9 mouse cellular contexts compared by ENCODE assay signal in genomic region chr19:46392018-46392417, GRCm38 (mm10). TPM values are rescaled to one million over a fixed set of nuclear protein-coding genes. Genes with fewer than 3 reads are reported as not detected.
DNase-seq lines count a peak whose midpoint lies in the region; ATAC-seq and TF ChIP-seq lines count a peak whose summit lies in the region.
"Had no signal": no experiment of that assay in that cellular context is flagged by ENCODE, and none has a peak within 500 bp of the region (broad histone marks: within the 10 kb centered on the region; RNA-seq: fewer than 3 reads in every experiment).

No protein-coding gene starts in this region.

- no peak for DNase-seq in gastrocnemius, adult 2 months
- DNase-seq in gastrocnemius, adult 8-10 months (ENCODE audit: low spot score in 2 of 2), result no peak
- peak; percentile 35 for DNase-seq in thymus, postnatal 0 days (ENCODE audit: low spot score)
- no peak for DNase-seq in thymus, postnatal 10 days (ENCODE audit: low spot score in 2 of 2)
- DNase-seq in embryonic facial prominence, embryonic 11.5 days (ENCODE audit: low spot score), result peak; percentile 60
- DNase-seq in neural tube, embryonic 11.5 days (ENCODE audit: low spot score), result peak; percentile 56
- no peak for DNase-seq in layer of hippocampus, postnatal 14 days (ENCODE audit: low spot score in 2 of 2)

- no peaks in the 10 kb centered on the region for H3K4me1 ChIP-seq in embryonic facial prominence, embryonic 11.5 days (ENCODE audit: control insufficient read depth, insufficient read depth, low read length)
- peaks cover 8% of the 10 kb centered on the region for H3K4me1 ChIP-seq in neural tube, embryonic 11.5 days (ENCODE audit: control insufficient read depth, insufficient read depth, low read length)

- H3K9me3 ChIP-seq in embryonic facial prominence, embryonic 11.5 days (replicated peaks; ENCODE audit: control insufficient read depth, low read length), result no peaks in the 10 kb centered on the region
- H3K9me3 ChIP-seq in neural tube, embryonic 11.5 days (ENCODE audit: control insufficient read depth, low read length), result no peaks in the 10 kb centered on the region

- no peak for ATAC-seq in embryonic facial prominence, embryonic 11.5 days (replicated peaks; ENCODE audit: insufficient number of reproducible peaks, low FRiP score, low TSS enrichment, low read depth)
- ATAC-seq in neural tube, embryonic 11.5 days (ENCODE audit: insufficient read depth, low FRiP score, low TSS enrichment), result no peak
- no peak for ATAC-seq in megakaryocyte, adult 5-6 weeks (ENCODE audit: poor library complexity, severe bottlenecking)

- no peaks in the 10 kb centered on the region for H3K36me3 ChIP-seq in embryonic facial prominence, embryonic 11.5 days (replicated peaks; ENCODE audit: control insufficient read depth, insufficient read depth, low read depth, low read length)
- H3K36me3 ChIP-seq in neural tube, embryonic 11.5 days (ENCODE audit: control insufficient read depth, insufficient read depth, low read length), result no peaks in the 10 kb centered on the region

- no peak overlapping the region for H3K9ac ChIP-seq in embryonic facial prominence, embryonic 11.5 days (replicated peaks; ENCODE audit: low read length)
- no peak overlapping the region for H3K9ac ChIP-seq in neural tube, embryonic 11.5 days (ENCODE audit: low read length)

- no peak overlapping the region for H3K4me2 ChIP-seq in embryonic facial prominence, embryonic 11.5 days (ENCODE audit: low read depth, low read length)
- H3K4me2 ChIP-seq in neural tube, embryonic 11.5 days (ENCODE audit: low read depth), result no peak overlapping the region

- 36% methylated on average over 4 of the region's 4 CpGs for WGBS in embryonic facial prominence, embryonic 11.5 days
- 33% methylated on average over 4 of the region's 4 CpGs for WGBS in neural tube, embryonic 11.5 days

- TF ChIP-seq CTCF in gastrocnemius, adult 2 months (IDR thresholded peaks at IDR 0.05), result peak; percentile 66

- H3K27ac ChIP-seq in gastrocnemius, adult 2 months, result no peak overlapping the region
- H3K27ac ChIP-seq in embryonic facial prominence, embryonic 11.5 days (replicated peaks; ENCODE audit: low read depth, low read length), result no peak overlapping the region
- no peak overlapping the region for H3K27ac ChIP-seq in neural tube, embryonic 11.5 days (ENCODE audit: low read depth, low read length)

- H3K27me3 ChIP-seq in embryonic facial prominence, embryonic 11.5 days (ENCODE audit: control insufficient read depth, insufficient read depth, low read length), result no peaks in the 10 kb centered on the region
- no peaks in the 10 kb centered on the region for H3K27me3 ChIP-seq in neural tube, embryonic 11.5 days (ENCODE audit: control insufficient read depth, insufficient read depth, low read length)

- no peak overlapping the region for H3K4me3 ChIP-seq in gastrocnemius, adult 2 months
- no peak overlapping the region for H3K4me3 ChIP-seq in embryonic facial prominence, embryonic 11.5 days (ENCODE audit: low read depth, low read length)
- no peak overlapping the region for H3K4me3 ChIP-seq in neural tube, embryonic 11.5 days (ENCODE audit: low read depth, low read length)

- intact Hi-C loops in gastrocnemius, adult 2 months (cut with DNase I), result no loop called here

RNA-seq across cellular contexts. Expression of gene Actr1a, which starts 3.5 kb away (rescaled TPM):
- total RNA-seq in gastrocnemius, adult 2 months (2021), result 10 to 100 TPM; 59.8 to 61.0 TPM
- total RNA-seq in gastrocnemius, adult 8-10 months (2022), result 10 to 100 TPM; 56.5 to 61.5 (median 59.3) TPM
- 132 and 141 TPM in 2 replicates for polyA plus RNA-seq in thymus, postnatal 0 days (2015; fragmentation: Nextera tagmentation; extraction: Ambion mirVana)
- 171 and 182 TPM in 2 replicates for polyA plus RNA-seq in embryonic facial prominence, embryonic 11.5 days (2014; fragmentation: Nextera tagmentation; extraction: Ambion mirVana)
- 238 and 262 TPM in 2 replicates for polyA plus RNA-seq in neural tube, embryonic 11.5 days (2014; fragmentation: Nextera tagmentation; extraction: Ambion mirVana)
- 52.7 and 59.6 TPM in 2 replicates for total RNA-seq in megakaryocyte, adult 5-6 weeks (2015)
- 98.0 and 106 TPM in 2 replicates for total RNA-seq in megakaryocyte, adult 5-6 weeks (2017)
- total RNA-seq in layer of hippocampus, postnatal 14 days (2021), result 100 to 1,000 TPM; 207 to 220 TPM

RNA-seq across cellular contexts. Expression of gene Sufu, which starts 4.7 kb away (rescaled TPM):
- total RNA-seq in gastrocnemius, adult 2 months (2021), result 1 to 10 TPM; 5.1 to 6.1 TPM
- total RNA-seq in gastrocnemius, adult 8-10 months (2022), result 1 to 10 TPM; 4.5 to 5.7 (median 5.3) TPM
- 20.7 and 21.0 TPM in 2 replicates for polyA plus RNA-seq in thymus, postnatal 0 days (2015; fragmentation: Nextera tagmentation; extraction: Ambion mirVana)
- 32.7 and 36.3 TPM in 2 replicates for polyA plus RNA-seq in embryonic facial prominence, embryonic 11.5 days (2014; fragmentation: Nextera tagmentation; extraction: Ambion mirVana)
- polyA plus RNA-seq in neural tube, embryonic 11.5 days (2014; fragmentation: Nextera tagmentation; extraction: Ambion mirVana), result 44.1 and 45.0 TPM in 2 replicates
- 6.4 and 6.9 TPM in 2 replicates for total RNA-seq in megakaryocyte, adult 5-6 weeks (2015)
- total RNA-seq in megakaryocyte, adult 5-6 weeks (2017), result 3.0 and 5.5 TPM in 2 replicates
- 10 to 100 TPM; 21.1 to 23.8 TPM for total RNA-seq in layer of hippocampus, postnatal 14 days (2021)

RNA-seq across cellular contexts. Expression of gene 2310034G01Rik, which starts 41.9 kb away (rescaled TPM):
- total RNA-seq in gastrocnemius, adult 2 months (2021), result under 1 TPM; 0.17 to 0.18 TPM
- total RNA-seq in gastrocnemius, adult 8-10 months (2022), result under 1 TPM in 3 of 4 experiments, not detected in 1; 0.27 to 0.35 (median 0.29) TPM
- polyA plus RNA-seq in thymus, postnatal 0 days (2015; fragmentation: Nextera tagmentation; extraction: Ambion mirVana), result 1.1 and 1.5 TPM in 2 replicates
- polyA plus RNA-seq in embryonic facial prominence, embryonic 11.5 days (2014; fragmentation: Nextera tagmentation; extraction: Ambion mirVana), result 1.1 and 2.0 TPM in 2 replicates
- polyA plus RNA-seq in neural tube, embryonic 11.5 days (2014; fragmentation: Nextera tagmentation; extraction: Ambion mirVana), result 1.2 and 2.4 TPM in 2 replicates
- total RNA-seq in megakaryocyte, adult 5-6 weeks (2015), result 0.18 TPM in 1 of 2 replicates, not detected in the other
- total RNA-seq in megakaryocyte, adult 5-6 weeks (2017), result 0.48 and 0.53 TPM in 2 replicates
- total RNA-seq in layer of hippocampus, postnatal 14 days (2021), result 1 to 10 TPM in 1 of 2 experiments, under 1 TPM in 1; 0.94 to 1.2 TPM
- total RNA-seq: neutrophil, adult 5-6 weeks had no signal

RNA-seq across cellular contexts. Expression of gene Mfsd13a, which starts 51.1 kb away (rescaled TPM):
- 1 to 10 TPM in 1 of 2 experiments, under 1 TPM in 1; 0.82 to 1.2 TPM for total RNA-seq in gastrocnemius, adult 2 months (2021)
- 1 to 10 TPM; 1.1 to 2.2 (median 1.9) TPM for total RNA-seq in gastrocnemius, adult 8-10 months (2022)
- polyA plus RNA-seq in thymus, postnatal 0 days (2015; fragmentation: Nextera tagmentation; extraction: Ambion mirVana), result 7.5 and 8.1 TPM in 2 replicates
- polyA plus RNA-seq in embryonic facial prominence, embryonic 11.5 days (2014; fragmentation: Nextera tagmentation; extraction: Ambion mirVana), result 3.2 and 4.1 TPM in 2 replicates
- 6.8 and 7.3 TPM in 2 replicates for polyA plus RNA-seq in neural tube, embryonic 11.5 days (2014; fragmentation: Nextera tagmentation; extraction: Ambion mirVana)
- 17.2 and 18.1 TPM in 2 replicates for total RNA-seq in megakaryocyte, adult 5-6 weeks (2015)
- total RNA-seq in megakaryocyte, adult 5-6 weeks (2017), result 8.1 and 11.7 TPM in 2 replicates
- total RNA-seq in layer of hippocampus, postnatal 14 days (2021), result 10 to 100 TPM; 31.7 to 32.5 TPM
- total RNA-seq: neutrophil, adult 5-6 weeks had no signal

RNA-seq across cellular contexts. Expression of gene Cuedc2, which starts 53.5 kb away (rescaled TPM):
- total RNA-seq in gastrocnemius, adult 2 months (2021), result 10 to 100 TPM; 58.2 to 67.6 TPM
- total RNA-seq in gastrocnemius, adult 8-10 months (2022), result 10 to 100 TPM; 57.5 to 66.3 (median 64.3) TPM
- 152 and 155 TPM in 2 replicates for polyA plus RNA-seq in thymus, postnatal 0 days (2015; fragmentation: Nextera tagmentation; extraction: Ambion mirVana)
- 183 and 199 TPM in 2 replicates for polyA plus RNA-seq in embryonic facial prominence, embryonic 11.5 days (2014; fragmentation: Nextera tagmentation; extraction: Ambion mirVana)
- polyA plus RNA-seq in neural tube, embryonic 11.5 days (2014; fragmentation: Nextera tagmentation; extraction: Ambion mirVana), result 263 and 274 TPM in 2 replicates
- total RNA-seq in megakaryocyte, adult 5-6 weeks (2015), result 31.3 and 33.1 TPM in 2 replicates
- total RNA-seq in megakaryocyte, adult 5-6 weeks (2017), result 108 and 114 TPM in 2 replicates
- total RNA-seq in layer of hippocampus, postnatal 14 days (2021), result 100 to 1,000 TPM; 156 to 162 TPM

Comparison
In these comparisons a context has a peak if more than half of its experiments do, and no peak if none do; other contexts are left out.
1. DNase-seq: peak in thymus, postnatal 0 days (single experiment), embryonic facial prominence, embryonic 11.5 days (single experiment) and neural tube, embryonic 11.5 days (single experiment); none in gastrocnemius, adult 2 months (single experiment), gastrocnemius, adult 8-10 months (0 of 2), thymus, postnatal 10 days (0 of 2) and layer of hippocampus, postnatal 14 days (0 of 2).